Mouse (Mus musculus) ovary, postnatal 10 days (tissue): Measurements from ENCODE around the gene Camsap2.

Experiments used
- DNase-seq: peaks from one replicate; pipeline ENCODE4 v3.0.0; 2022; ENCODE audit warnings: low spot score

The Camsap2 gene

DNA sequence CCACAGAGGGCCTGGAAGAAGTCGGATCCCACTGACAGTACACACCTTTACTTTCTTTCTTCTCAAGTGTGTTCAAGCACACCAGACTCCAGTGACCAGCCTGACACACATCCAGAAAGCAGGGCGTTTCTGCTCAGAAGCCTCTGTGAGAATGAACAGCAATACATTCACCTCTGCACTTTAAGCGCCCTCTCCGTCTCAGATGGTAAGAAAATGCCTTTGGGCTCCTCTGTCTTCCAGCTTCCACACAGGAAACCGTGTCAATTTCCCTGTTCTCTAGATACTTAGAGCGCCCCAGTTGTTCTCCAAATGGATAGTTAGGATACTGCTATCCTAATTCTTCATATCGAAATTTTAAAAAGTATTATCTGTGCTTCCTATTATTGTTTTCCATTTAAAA, 2.2 kb downstream of the Camsap2 start:
- no peak for DNase-seq

DNA sequence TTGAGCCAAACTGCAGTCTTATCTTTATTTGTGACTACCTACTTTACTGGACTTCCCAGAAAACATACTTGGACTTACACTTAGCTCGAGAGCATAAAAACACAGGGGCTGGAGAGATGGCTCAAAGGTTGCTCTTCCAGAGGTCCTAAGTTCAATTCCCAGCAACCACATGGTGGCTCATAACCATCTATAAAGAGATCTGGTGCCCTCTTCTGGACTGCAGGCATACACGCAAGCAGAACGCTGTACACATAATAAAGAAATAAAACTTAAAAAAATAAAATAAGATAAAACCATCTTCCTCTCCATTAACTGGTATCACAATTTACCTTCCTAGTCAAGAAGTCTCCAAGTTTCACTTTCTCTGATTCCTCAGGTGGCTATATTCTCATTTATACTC, 5.4 kb downstream of the Camsap2 start:
- DNase-seq = no peak

DNA sequence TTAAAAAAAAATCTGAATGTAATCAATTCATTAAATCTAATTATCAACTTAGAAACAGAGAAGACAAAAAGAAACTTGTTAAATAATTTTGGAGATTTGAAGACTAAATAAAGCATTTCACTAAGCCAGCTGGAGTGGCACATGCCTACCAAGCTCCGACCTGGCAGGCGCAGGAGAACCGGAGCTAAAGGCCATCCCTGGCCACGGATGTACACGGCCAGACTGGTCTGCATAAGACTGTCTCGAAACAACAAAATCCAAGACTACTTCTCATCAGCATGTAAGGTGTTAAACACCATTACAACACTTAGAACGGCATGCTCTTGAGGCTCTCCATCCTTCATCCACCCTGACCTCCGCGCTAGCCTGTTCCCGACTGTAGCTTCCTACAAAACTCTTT, 11.2 kb downstream of the Camsap2 start:
- DNase-seq = no peak

DNA sequence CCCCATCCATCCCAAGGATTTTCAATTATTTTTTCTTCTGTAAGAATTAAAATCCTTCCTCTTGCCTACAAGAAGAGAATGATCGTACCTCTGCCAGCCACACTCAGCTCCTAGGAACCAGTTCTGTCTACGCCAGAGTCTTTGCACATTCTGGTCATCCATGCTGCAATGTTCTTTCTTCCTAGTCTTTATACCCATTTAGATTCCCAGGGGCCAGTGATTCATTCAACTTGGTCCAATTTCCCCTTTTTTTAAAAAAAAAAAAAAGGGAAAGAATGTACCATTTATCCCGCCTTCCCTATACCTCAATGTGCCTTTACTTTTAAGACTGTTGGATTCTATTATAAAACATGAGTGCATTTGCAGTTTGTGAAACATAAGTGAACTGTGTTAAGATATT, 12.4 kb downstream of the Camsap2 start:
- no peak for DNase-seq

DNA sequence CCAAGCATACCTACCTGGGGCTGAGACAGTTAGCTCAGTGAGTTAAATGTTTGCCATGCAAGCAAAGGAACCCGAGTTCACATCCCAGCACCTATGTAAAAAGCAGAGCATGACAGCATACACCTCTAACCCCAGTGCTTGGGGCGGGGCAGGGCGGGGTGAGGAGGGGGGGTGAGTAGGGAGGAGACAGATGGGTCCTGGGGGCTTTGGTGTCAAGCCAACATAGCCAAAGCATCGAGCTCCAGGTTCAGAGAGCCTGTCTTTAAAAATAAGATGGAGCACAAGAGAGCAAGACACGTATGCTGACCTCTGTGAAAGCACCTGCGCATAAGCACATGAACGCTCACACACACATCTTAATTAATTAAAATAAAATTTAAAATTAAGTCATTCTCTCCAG, 12.8 kb downstream of the Camsap2 start:
- no peak for DNase-seq

DNA sequence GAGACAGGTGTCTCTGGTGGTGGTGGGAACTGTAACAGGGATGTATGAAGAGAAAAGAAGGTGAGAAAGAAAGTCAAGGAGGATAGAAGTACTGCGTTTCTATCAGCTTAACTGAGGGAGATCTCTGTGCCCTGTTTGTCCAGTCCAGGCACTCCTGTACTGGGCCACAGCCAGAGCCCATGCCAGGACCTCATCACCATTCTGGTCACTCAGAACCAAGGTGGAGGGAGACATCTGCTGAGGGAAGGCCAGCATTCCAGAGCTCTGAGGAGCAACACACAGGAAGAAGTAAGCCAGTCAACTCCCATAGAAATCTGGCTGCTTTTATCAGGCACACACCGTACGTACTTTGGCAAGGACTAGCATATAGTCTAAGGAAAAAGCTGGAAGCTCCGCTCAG, 14.1 kb downstream of the Camsap2 start:
- DNase-seq = no peak

DNA sequence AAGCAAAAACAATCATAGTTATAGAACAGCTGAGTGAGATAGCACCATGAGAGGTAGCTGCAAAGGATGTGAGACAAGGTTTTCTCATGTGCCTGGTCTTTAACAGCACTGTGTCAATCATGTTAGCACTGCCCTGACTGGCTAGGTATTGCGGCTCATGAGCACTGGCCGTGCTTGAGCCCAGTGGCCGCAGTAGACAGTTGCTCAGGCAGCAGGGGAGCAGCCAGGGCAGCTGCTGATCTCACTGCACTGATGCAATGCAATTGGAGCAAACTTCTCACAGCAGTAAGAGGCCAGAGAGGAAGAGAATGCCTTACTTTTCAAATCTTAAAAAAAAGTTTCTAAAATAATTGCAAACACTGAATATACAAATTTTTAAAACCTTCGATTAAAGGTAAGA, 16.5 kb downstream of the Camsap2 start:
- no peak for DNase-seq

DNA sequence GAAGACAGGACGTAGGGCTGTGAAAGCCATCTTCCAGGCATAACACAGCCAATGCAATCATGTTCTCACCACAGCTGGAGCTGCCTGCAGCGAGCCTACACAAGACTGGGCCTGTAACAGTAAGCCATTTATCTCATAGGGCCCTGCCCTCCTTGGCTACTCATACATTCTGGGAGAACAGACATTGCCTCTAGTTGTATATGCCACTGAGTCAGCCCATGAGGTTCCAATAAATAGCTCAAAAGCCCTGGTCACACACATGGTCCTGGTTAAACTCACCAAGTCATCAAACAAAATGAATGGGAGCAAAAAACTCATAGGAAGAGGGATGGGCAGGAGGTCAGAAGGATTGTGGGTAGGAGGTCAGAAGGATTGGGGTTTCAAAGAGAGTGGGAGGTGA, 17.3 kb downstream of the Camsap2 start:
- no peak for DNase-seq

DNA sequence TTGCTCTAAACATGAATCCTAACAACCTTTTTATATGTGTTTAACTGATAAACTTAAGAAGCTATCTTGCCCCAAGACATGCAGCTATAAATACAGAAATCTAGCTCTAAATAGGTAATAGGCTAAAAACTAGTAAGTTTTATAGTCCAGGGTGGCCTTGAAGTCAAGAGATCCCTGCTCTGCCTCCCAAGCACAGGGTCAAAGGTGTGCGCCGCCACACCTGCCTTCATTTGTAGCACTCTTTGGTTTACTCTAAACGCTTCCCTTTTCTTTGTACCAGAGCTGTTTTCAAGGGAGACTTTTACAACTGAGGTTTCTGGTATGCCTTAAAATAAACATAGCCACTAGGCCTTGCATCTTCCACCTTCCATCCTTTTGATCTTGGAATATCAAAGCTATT, 18.3 kb downstream of the Camsap2 start:
- DNase-seq = no peak

DNA sequence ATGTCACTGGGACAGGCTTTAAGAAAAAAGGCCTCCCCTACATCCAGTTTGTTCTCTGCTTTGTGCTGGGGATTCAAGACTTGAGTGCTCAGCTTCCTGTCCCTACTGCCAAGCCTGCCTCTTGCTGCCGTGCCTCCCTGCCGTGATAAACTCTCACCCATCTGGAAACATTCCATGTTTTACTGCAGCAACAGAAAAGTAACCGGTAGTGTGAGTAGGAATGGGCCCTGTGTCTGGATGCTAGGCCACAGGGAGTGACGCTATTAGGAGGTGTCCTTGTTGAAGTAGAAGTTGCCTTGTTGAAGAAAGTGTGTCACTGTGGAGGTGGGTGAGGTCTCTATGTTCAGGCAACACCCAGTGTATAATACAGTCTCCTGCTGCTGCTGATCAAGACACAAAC, 20.0 kb downstream of the Camsap2 start:
- no peak for DNase-seq

DNA sequence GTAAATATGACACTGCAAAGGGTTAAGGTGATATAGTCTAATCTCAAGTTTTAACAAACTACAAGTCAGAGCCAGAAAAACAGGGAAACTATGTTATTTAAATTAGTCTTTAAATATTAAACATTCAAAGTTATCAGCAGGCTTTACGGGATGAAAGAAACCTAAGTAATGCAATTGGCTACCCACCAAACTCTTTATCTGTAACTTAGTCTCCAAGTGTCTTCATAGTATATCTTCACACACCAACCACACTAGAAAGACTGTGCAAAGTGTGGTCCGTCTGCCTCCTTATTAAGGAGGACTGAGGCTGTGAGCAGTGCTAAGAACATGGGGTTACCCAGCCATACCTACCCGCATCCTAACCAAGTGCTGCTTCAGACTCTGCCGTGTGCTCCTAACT, 23.6 kb downstream of the Camsap2 start:
- DNase-seq = no peak

DNA sequence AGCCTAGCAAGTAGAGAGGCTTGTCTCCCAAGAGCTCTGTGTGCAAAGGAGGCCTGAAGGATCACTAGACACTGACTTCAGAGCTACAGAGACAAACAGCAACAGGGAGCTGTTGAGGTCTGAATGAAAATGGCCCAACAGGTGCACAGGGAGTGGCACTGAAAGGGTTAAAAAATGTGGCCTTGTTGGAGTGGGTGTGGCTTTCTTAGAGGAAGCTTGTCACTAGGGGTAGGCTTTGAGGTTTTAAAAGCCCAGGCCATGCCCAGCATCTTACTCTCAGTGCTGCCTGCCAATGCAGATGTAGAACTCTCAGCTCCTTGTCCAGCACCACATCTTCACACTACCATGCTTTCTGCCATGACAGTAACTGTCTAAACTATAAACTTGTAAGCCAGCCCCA, 29.6 kb downstream of the Camsap2 start:
- no peak for DNase-seq

DNA sequence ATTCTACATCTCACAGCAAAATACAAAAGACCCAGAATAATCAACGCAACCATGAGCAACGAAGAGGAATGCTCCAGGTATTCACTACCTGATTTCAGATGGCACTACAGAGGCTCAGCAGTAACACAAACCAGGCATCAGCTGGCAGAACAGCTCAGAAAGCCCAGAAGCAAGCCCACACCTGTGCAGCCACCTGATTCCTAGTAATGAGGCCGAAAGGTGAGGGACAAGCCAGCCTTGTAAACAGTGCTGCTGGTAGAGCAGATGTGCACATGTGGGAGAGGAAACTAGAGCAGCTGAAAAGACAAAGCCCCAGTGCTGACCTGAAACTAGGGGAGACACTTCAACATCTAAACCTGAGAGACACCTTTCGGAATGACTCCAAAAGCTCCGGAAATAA, 36.7 kb downstream of the Camsap2 start:
- DNase-seq = no peak

DNA sequence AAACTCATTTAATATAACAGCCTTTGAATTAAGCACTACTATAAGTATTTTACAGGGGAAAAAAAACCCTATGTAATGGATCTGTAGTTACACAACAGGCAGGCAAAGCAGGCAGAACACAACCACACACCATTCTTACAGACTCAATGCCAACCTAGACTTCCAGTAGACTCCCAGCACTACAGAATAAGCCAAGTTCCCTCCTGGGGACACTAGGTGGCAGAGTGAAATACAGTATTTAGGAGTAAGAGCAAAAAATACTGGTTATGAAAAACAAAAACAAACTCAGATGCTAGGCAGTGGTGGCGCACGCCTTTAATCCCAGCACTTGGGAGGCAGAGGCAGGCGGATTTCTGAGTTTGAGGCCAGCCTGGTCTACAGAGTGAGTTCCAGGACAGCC, 39.5 kb downstream of the Camsap2 start:
- no peak for DNase-seq

DNA sequence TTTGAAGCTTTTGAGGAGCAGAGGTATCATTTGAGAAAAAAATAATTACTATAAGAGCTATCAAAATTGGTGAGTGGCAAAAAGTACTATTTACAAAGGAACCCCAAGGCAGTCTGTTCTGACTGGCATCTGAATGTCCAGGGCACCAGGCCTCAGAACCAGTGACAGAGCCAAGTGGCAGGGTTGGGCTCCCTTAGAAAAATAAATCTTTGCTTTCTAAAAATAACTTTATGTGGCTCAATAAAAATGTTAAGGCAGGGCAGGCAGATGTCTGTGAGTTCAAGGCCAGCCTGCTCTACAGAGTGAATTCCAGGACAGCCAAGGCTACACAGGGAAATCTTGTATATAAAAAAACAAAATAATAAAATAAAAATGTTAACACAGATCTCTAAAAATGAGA, 51.9 kb downstream of the Camsap2 start:
- no peak for DNase-seq

DNA sequence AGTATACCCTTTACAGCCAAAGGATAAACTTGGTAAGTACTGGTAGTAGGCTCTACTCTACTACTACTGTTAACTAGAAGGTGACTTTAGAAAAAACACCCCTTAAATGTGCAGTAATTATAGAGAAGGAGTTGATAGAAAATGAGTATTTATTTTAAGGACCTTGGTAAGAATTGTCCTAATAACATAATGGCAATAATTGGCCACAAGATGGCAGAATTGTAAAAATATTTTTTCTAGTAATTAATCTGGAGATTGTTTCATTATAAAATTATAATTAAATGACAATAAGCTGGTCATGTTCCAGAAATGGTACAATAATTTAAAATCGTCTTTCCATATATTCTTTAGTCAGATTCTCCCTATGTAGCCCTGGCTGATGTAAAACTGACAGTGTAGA, 56.1 kb downstream of the Camsap2 start:
- no peak for DNase-seq

DNA sequence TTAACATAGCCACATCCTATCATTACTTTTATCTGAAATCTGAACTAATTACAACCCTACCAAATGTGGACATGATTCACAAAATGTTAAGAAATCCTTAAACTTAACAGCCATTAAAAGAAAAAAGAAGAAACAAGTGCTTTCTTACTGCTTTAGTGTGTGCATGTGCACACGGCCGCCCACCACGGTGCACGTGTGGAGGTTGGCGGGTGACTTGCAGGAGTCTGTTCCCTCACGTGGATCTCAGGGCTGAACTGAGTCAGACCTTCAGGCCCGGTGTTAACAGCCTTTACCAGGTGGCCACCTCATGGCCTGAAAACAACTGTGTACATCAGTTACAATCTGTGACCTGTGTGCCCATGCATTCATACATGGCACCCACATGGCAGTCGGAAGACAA, 68.5 kb downstream of the Camsap2 start:
- DNase-seq = no peak

DNA sequence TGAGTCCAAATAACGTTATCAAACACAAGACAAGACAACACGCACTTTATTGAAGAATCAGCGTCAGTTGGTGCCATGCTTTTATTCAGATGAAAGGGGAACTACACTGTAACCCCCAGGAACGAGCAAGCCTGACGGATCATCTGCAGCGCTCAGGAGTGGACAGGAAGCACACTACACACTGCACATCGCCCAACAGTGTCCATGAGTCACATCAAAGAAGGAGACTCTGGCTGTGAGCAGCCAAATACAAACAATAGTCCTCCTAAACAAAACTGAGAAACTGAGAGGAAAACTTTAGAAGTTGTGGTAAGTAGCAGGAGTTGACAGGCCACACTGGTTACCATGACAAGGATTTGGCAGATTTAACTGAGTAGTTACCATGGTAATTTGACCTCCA, 77.7 kb downstream of the Camsap2 start:
- no peak for DNase-seq

DNA sequence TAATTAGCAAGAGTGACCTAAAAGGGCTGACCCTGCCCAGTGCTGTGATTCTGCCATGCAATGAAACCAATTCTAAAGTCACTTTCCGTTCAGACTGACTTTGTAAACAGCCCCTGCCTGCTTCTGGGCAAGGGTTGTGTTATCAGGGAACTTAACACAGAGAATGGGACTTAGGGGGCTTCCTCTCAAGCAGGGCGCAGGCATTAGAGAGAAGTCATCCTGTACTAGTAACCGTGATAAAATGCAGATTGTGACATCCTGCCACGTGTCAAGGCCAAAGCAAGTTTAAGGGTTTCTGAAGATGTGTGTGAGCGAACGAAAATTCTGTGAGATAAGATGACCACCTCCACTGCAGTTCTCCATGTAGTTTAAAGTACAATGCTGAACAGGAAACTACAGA, 79.8 kb downstream of the Camsap2 start:
- DNase-seq = no peak

DNA sequence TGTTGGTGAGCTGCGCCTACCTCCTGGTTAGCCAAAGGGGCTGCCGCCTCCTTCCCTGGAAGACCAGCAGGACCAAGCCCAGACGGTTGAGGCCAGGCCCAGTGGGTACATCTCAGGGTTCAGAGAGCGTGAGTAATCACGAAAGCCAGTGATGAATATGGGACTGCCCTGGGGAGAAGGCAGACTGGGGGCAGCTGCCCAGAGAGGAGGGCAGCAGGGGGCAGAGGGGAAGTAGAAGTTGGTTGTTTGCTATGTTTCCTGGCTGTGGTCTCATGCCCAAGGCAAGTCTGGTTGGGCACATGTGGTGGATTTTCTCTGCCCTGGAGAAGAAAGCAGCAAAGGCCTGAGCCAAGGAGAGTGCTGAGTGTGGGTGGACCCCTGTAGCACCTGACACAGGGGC, 82.5 kb downstream of the Camsap2 start:
- no peak for DNase-seq

DNA sequence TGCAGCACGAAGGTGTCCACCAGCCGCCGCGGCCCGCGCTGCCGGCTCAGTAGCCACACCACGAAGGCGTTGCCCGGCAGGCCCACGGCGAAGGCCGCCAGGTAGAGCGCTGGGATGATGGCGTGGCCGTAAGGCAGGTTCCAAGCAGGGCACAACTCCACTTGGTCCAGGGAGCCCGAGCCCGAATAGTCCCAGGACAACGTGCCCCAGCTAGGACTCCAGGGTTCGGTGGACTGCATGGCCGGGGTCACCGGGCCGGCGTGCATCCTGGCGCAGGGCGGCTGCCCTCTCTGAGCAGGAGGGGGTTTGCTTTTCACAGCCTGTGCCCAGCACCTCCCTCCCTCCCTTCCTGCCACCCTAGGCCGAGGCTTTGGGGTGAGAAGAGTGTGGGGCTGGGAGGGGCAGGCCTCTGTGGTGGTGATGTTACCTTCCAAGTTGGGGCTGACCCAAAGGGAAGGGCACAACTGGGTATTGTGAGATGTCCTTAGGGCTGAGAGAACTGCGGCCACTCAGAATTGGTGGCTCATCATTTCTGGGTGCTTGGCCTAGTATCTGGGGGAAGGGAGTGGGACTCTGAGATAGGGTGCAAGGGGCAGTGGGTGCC, 85.2 kb downstream of the Camsap2 start, which contains the start of gene Gpr25:
Gene Gpr25, minus strand, starts transcription at position 239 of the 604 bp plus-strand sequence.
- peak; percentile 2 for DNase-seq

DNA sequence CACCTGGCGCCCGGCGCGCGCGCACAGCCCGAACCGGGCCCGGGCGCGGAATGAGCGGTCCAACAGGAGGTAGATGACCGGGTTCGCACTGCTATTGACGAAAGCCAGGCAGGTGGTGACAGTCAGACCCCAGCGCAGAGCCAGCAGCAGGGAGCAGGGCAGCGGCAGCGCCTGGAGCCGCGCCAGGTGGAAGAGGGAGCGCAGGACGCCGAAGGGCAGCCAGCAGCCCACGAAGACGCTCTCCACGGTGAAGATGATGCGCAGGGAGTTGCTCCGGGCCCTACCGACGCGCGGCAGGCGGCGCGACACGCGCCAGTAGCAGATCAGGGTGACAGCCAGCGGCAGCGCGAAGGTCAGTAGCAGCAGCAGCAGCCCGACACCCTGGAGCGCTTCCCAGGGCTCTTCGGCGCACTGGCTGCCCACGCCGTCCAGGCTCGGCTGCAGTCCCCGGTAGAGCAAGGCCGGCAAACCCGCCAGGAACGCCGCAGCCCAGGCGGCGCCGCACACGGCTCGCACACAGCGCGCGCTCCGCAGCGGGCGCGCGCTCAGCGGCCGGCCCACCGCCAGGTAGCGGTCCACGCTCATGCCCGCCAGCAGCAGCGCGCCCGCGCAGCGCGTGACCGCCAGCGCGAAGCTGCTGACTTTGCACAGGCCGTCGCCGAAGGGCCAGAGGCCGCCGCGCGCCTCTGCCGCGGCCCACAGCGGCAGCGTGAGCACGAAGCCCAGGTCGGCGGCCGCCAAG, 85.8 kb downstream of the Camsap2 start:
- DNase-seq = peak; percentile 5

DNA sequence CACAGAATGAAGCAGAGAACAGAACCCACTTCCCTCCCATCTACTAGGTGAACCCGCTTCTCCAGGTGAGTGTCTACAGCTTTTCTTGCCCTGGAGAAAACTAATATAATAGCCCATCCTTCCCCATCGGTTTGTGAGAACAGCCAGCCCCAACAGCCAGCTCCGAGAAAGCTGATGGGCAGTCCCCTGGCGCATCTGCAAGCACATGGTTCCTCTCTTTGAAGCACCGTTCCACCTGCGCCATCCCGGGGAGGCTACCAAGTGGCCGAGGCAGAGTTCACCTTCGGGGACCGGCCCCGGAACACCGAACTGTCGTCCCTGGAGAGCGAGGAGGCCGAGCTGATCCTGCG, 86.4 kb downstream of the Camsap2 start:
- DNase-seq = no peak

DNA sequence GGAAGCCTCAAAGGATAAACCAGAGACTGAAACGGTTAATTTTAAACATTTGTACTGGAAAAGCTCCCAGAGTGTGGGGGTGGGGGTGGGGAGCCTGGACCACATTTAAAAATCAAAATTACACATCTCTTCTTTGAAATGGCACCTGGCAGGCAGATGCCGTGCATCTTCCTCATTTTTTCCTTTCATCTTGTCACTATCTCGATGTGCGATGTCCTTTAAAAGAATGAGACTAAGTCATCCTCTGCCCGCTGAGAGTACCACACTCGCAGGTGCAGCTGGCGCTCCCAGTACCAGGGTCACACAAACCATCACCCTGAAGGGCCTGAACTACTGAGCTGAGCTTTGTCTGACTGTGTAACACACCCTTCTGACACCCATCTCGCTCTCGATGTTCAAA, 87.4 kb downstream of the Camsap2 start:
- DNase-seq = no peak
